ENCODE assay signal across 25 mouse cellular contexts in the genomic region with DNA sequence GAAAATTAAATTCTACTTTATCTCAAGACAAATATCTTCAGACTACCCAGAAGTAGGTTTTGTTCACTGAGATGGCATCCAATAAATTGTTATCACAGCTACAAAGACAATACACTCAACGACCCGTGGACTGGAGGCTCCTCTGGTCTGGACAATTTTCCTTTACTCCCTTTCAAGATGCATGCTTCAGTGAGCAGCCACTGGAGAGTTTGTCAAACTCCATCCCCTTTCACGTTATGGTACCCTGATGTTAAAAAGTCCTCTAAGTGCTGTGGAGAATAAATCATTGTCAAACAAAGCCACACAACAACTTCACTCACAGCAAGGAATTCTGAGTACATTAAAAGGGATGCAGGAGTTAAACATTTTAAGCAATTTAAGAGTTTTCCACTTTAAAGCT.
DNase-seq lines count a peak whose midpoint lies in the region; ATAC-seq and TF ChIP-seq lines count a peak whose summit lies in the region.
"Had no signal": no experiment of that assay in that cellular context is flagged by ENCODE, and none has a peak within 500 bp of the region (broad histone marks: within the 10 kb centered on the region; RNA-seq: fewer than 3 reads in every experiment).

No protein-coding gene starts in this region.

- peak; percentile 85; the same call in 1 of the 2 replicates for ATAC-seq in kidney, embryonic 16.5 days (ENCODE audit: low FRiP score, low TSS enrichment)
- ATAC-seq: CD4-positive, CD25-positive, alpha-beta regulatory T cell, adult 4 months; forebrain, embryonic 14.5 days had no signal

- H3K27ac ChIP-seq in kidney, embryonic 16.5 days (ENCODE audit: low read length): no peak overlapping the region
- H3K27ac ChIP-seq in bone marrow macrophage, adult 2 months (ENCODE audit: insufficient read depth, low read depth, low read length): peak overlapping the region; percentile 60
- H3K27ac ChIP-seq: embryonic facial prominence, embryonic 15.5 days; forebrain, embryonic 10.5 days; heart, embryonic 10.5 days; heart, embryonic 15.5 days; hindbrain, embryonic 15.5 days had no signal

- no peaks in the 10 kb centered on the region for H3K4me1 ChIP-seq in kidney, embryonic 16.5 days (ENCODE audit: insufficient read depth, low read length)
- peaks cover 3% of the 10 kb centered on the region; the same call in 1 of the 2 replicates for H3K4me1 ChIP-seq in bone marrow macrophage, adult 2 months (ENCODE audit: control insufficient read depth, insufficient read depth, low read length)
- H3K4me1 ChIP-seq: embryonic facial prominence, embryonic 15.5 days; heart, embryonic 10.5 days; heart, embryonic 15.5 days; hindbrain, embryonic 15.5 days had no signal

- no peak overlapping the region for H3K4me3 ChIP-seq in kidney, embryonic 16.5 days (ENCODE audit: low read length)
- no peak overlapping the region for H3K4me3 ChIP-seq in bone marrow macrophage, adult 2 months (ENCODE audit: insufficient read depth, low read length)
- H3K4me3 ChIP-seq: embryonic facial prominence, embryonic 15.5 days; erythroblast, embryonic 14.5 days; forebrain, embryonic 10.5 days; heart, embryonic 10.5 days; heart, embryonic 15.5 days; hindbrain, embryonic 15.5 days had no signal

- no peak for TF ChIP-seq CTCF in bone marrow macrophage, adult 2 months (IDR thresholded peaks at IDR 0.05; ENCODE audit: low read depth, low read length)

- no peaks in the 10 kb centered on the region for H3K36me3 ChIP-seq in kidney, embryonic 16.5 days (ENCODE audit: insufficient read depth, low read length)
- H3K36me3 ChIP-seq: embryonic facial prominence, embryonic 15.5 days; forebrain, embryonic 10.5 days; G1E; heart, embryonic 10.5 days; heart, embryonic 15.5 days; hindbrain, embryonic 15.5 days had no signal

- H3K4me2 ChIP-seq in kidney, embryonic 16.5 days (replicated peaks; ENCODE audit: low read depth, low read length): no peak overlapping the region
- H3K4me2 ChIP-seq: embryonic facial prominence, embryonic 15.5 days; heart, embryonic 15.5 days; hindbrain, embryonic 15.5 days had no signal

- no peak for TF ChIP-seq POLR2A in bone marrow macrophage, adult 2 months (IDR thresholded peaks at IDR 0.05; ENCODE audit: borderline replicate concordance, low read depth, low read length)

- H3K9ac ChIP-seq in kidney, embryonic 16.5 days (replicated peaks; ENCODE audit: low read length): no peak overlapping the region
- H3K9ac ChIP-seq: embryonic facial prominence, embryonic 15.5 days; heart, embryonic 15.5 days; hindbrain, embryonic 15.5 days had no signal

- no peaks in the 10 kb centered on the region for H3K27me3 ChIP-seq in kidney, embryonic 16.5 days (ENCODE audit: insufficient read depth, low read length)
- H3K27me3 ChIP-seq: embryonic facial prominence, embryonic 15.5 days; heart, embryonic 15.5 days; hindbrain, embryonic 15.5 days had no signal

- DNase-seq in embryo, embryonic 10 days (ENCODE audit: low spot score): peak; percentile 32
- DNase-seq in embryo, embryonic 9.5 days (ENCODE audit: extremely low spot score): no peak
- no peak for DNase-seq in kidney, adult 9 months
- peak; percentile 33 for DNase-seq in mesoderm, embryonic 11.5 days (ENCODE audit: low read depth, low spot score)
- no peak for DNase-seq in gastrocnemius, postnatal 4 days (ENCODE audit: low spot score in 2 of 2)
- DNase-seq: adrenal gland, adult 8-10 months; adrenal gland, postnatal 36 days; B cell, adult 2 months; cerebellum, adult 11 months; cerebellum, adult 8-10 months; cerebellum, postnatal 14 days; gastrocnemius, postnatal 36 days; heart, adult 18-20 months; heart, postnatal 14 days had no signal

- no peaks in the 10 kb centered on the region for H3K9me3 ChIP-seq in kidney, embryonic 16.5 days (ENCODE audit: low read length)
- H3K9me3 ChIP-seq: embryonic facial prominence, embryonic 15.5 days; forebrain, embryonic 10.5 days; G1E; heart, embryonic 10.5 days; heart, embryonic 15.5 days; hindbrain, embryonic 15.5 days had no signal

- 13% methylated on average over 3 of the region's 3 CpGs for WGBS in kidney, embryonic 16.5 days

Comparison
In these comparisons a context has a peak if more than half of its experiments do, and no peak if none do; other contexts are left out.
1. DNase-seq: peak in embryo, embryonic 10 days (single experiment) and mesoderm, embryonic 11.5 days (single experiment); none in embryo, embryonic 9.5 days (single experiment), kidney, adult 9 months (single experiment) and gastrocnemius, postnatal 4 days (0 of 2).